Mouse (Mus musculus): ENCODE measurements around the gene Pinlyp. TPM values are rescaled to one million over a fixed set of nuclear protein-coding genes. Genes with fewer than 3 reads are reported as not detected.

The Pinlyp gene
- total and polyA plus RNA-seq, 3 experiments = 6.1 to 17.3 (median 6.6) TPM

GRCm38 (mm10) chr7:24500929-24501328, 45.0 kb downstream of the Pinlyp start:
- H3K4me2 ChIP-seq (ENCODE audit: insufficient read depth, low read depth, poor library complexity, severe bottlenecking) = no peak overlapping the region
- DNase-seq (ENCODE audit: extremely low read depth) = no peak
- H3K27ac ChIP-seq (ENCODE audit: insufficient read depth, low read depth) = no peak overlapping the region
- H3K79me2 ChIP-seq (replicated peaks; ENCODE audit: control insufficient read depth, extremely low read depth, insufficient read depth, poor library complexity, severe bottlenecking) = no peaks in the 10 kb centered on the region
- in situ Hi-C loops (cut with MboI; ENCODE audit: low pct_ligation_motif_present, low pct_unique_long_range_greater_than_20kb, low sequenced_read_pairs) = no loop called here
- peaks cover 9% of the 10 kb centered on the region for H3K27me3 ChIP-seq (replicated peaks)
- peaks cover 0 to 2% of the 10 kb centered on the region in 2 experiments for H3K36me3 ChIP-seq (replicated peaks in 1 of 2; ENCODE audit: control insufficient read depth in 1 of 2, insufficient read depth in 1 of 2, low read length in 1 of 2)
- H3K4me1 ChIP-seq (ENCODE audit: control insufficient read depth in 1 of 2, insufficient read depth in 2 of 2) = peaks cover 0 to 21% of the 10 kb centered on the region in 2 experiments; a peak in 2 of 4 replicates
- dilution Hi-C loops (cut with MboI; ENCODE audit: extremely low pct_ligation_motif_present, extremely low pct_unique_long_range_greater_than_20kb, low sequenced_read_pairs) = no loop called here
- no peak overlapping the region for H3K4me3 ChIP-seq (replicated peaks in 1 of 3; ENCODE audit: low read depth in 2 of 3, low read length in 2 of 3, poor library complexity in 1 of 3)
- H3K9ac ChIP-seq (ENCODE audit: insufficient read depth, low read depth) = no peak overlapping the region
- H3K9me3 ChIP-seq (replicated peaks; ENCODE audit: low read length) = peaks cover 10% of the 10 kb centered on the region
- TF ChIP-seq CTCF (conservative IDR thresholded peaks at IDR 0.05 in 1 of 2, IDR thresholded peaks at IDR 0.05 in 1 of 2; ENCODE audit: low read depth in 2 of 2, low read length in 2 of 2) (peak in 1 of 2 experiments; percentile 32; a peak in 2 of 4 replicates), SMC3 (IDR thresholded peaks at IDR 0.05; ENCODE audit: low read depth, low read length) (0 out of 2 replicates have a peak, but pooled peaks have one; percentile 4), MAFK (IDR thresholded peaks at IDR 0.05; ENCODE audit: insufficient replicate concordance, low read length) (no peak)

- Histone ChIP-seq H3K9me3 (replicated peaks; ENCODE audit: low read length) (peaks cover 10% of the 10 kb centered on the region), H3K4me2 (ENCODE audit: insufficient read depth, low read depth, poor library complexity, severe bottlenecking) (no peak overlapping the region), H3K27ac (ENCODE audit: insufficient read depth, low read depth) (no peak overlapping the region), H3K27me3 (replicated peaks) (peaks cover 9% of the 10 kb centered on the region), H3K9ac (ENCODE audit: insufficient read depth, low read depth) (no peak overlapping the region), H3K79me2 (replicated peaks; ENCODE audit: control insufficient read depth, extremely low read depth, insufficient read depth, poor library complexity, severe bottlenecking) (no peaks in the 10 kb centered on the region), H3K36me3 (replicated peaks in 1 of 2; ENCODE audit: control insufficient read depth in 1 of 2, insufficient read depth in 1 of 2, low read length in 1 of 2) (no peaks in the 10 kb centered on the region), H3K4me1 (ENCODE audit: control insufficient read depth in 1 of 2, insufficient read depth in 2 of 2) (peaks cover 0 to 13% of the 10 kb centered on the region in 2 experiments; a peak in 1 of 4 replicates), H3K4me3 (replicated peaks in 1 of 3; ENCODE audit: low read depth in 2 of 3, low read length in 2 of 3, poor library complexity in 1 of 3) (no peak overlapping the region)
- TF ChIP-seq ELF1 (IDR thresholded peaks at IDR 0.05; ENCODE audit: low read depth, low read length) (no peak), PAX5 (IDR thresholded peaks at IDR 0.05; ENCODE audit: low read length) (no peak), E2F4 (IDR thresholded peaks at IDR 0.05; ENCODE audit: insufficient replicate concordance, low read depth, low read length) (no peak), CTCF (conservative IDR thresholded peaks at IDR 0.05 in 1 of 2, IDR thresholded peaks at IDR 0.05 in 1 of 2; ENCODE audit: low read depth in 2 of 2, low read length in 2 of 2) (no peak), SMC3 (IDR thresholded peaks at IDR 0.05; ENCODE audit: low read depth, low read length) (no peak), MEF2A (IDR thresholded peaks at IDR 0.05; ENCODE audit: borderline replicate concordance, low read depth, low read length) (no peak), TBP (conservative IDR thresholded peaks at IDR 0.05; ENCODE audit: low read depth, low read length) (no peak), NELFE (IDR thresholded peaks at IDR 0.05; ENCODE audit: low read depth, low read length) (no peak), MYC (IDR thresholded peaks at IDR 0.05; ENCODE audit: low read depth, low read length) (no peak), KAT2A (IDR thresholded peaks at IDR 0.05; ENCODE audit: insufficient replicate concordance, low read length) (no peak)
- dilution Hi-C loops (cut with MboI; ENCODE audit: extremely low pct_ligation_motif_present, extremely low pct_unique_long_range_greater_than_20kb, low sequenced_read_pairs) = no loop called here
- in situ Hi-C loops (cut with MboI; ENCODE audit: low pct_ligation_motif_present, low pct_unique_long_range_greater_than_20kb, low sequenced_read_pairs) = no loop called here
- no peak for DNase-seq (ENCODE audit: extremely low read depth)
These were observed 45.9 kb downstream of the Pinlyp start for GRCm38 (mm10) chr7:24499856-24500577.

Other genes starting within 250 kb of the Pinlyp start
Only the 20 nearest of the 22 such genes appear.
- gene Zfp94, start 229.5 kb downstream of the Pinlyp start, total RNA-seq (2012; rRNA removed) = 6.0 and 6.7 TPM in 2 replicates
- gene Zfp94, start 229.5 kb downstream of the Pinlyp start, total RNA-seq (2014; rRNA removed) = 4.5 and 5.8 TPM in 2 replicates
- gene Zfp94, start 229.5 kb downstream of the Pinlyp start, polyA plus RNA-seq (2012; ENCODE audit: insufficient read length, low read depth) = 3.3 and 4.7 TPM in 2 replicates
- not detected in 2 replicates for gene Tescl, start 212.2 kb downstream of the Pinlyp start, total RNA-seq (2012; rRNA removed)
- not detected in 2 replicates for gene Tescl, start 212.2 kb downstream of the Pinlyp start, total RNA-seq (2014; rRNA removed)
- gene Tescl, start 212.2 kb downstream of the Pinlyp start, polyA plus RNA-seq (2012; ENCODE audit: insufficient read length, low read depth) = not detected in 2 replicates
- gene Lypd5, start 196.9 kb downstream of the Pinlyp start, total RNA-seq (2012; rRNA removed) = not detected in 2 replicates
- not detected in 2 replicates for gene Lypd5, start 196.9 kb downstream of the Pinlyp start, total RNA-seq (2014; rRNA removed)
- not detected in 2 replicates for gene Lypd5, start 196.9 kb downstream of the Pinlyp start, polyA plus RNA-seq (2012; ENCODE audit: insufficient read length, low read depth)
- gene Kcnn4, start 175.9 kb downstream of the Pinlyp start, total RNA-seq (2012; rRNA removed) = 7.6 and 10.5 TPM in 2 replicates
- 12.9 and 14.3 TPM in 2 replicates for gene Kcnn4, start 175.9 kb downstream of the Pinlyp start, total RNA-seq (2014; rRNA removed)
- 8.2 and 10.6 TPM in 2 replicates for gene Kcnn4, start 175.9 kb downstream of the Pinlyp start, polyA plus RNA-seq (2012; ENCODE audit: insufficient read length, low read depth)
- gene Smg9, start 146.5 kb downstream of the Pinlyp start, total RNA-seq (2012; rRNA removed) = 19.1 and 20.5 TPM in 2 replicates
- gene Smg9, start 146.5 kb downstream of the Pinlyp start, total RNA-seq (2014; rRNA removed) = 16.9 and 19.9 TPM in 2 replicates
- 24.6 and 26.8 TPM in 2 replicates for gene Smg9, start 146.5 kb downstream of the Pinlyp start, polyA plus RNA-seq (2012; ENCODE audit: insufficient read length, low read depth)
- gene Irgc1, start 93.8 kb downstream of the Pinlyp start, total RNA-seq (2012; rRNA removed) = not detected in 2 replicates
- gene Irgc1, start 93.8 kb downstream of the Pinlyp start, total RNA-seq (2014; rRNA removed) = not detected in 2 replicates
- gene Irgc1, start 93.8 kb downstream of the Pinlyp start, polyA plus RNA-seq (2012; ENCODE audit: insufficient read length, low read depth) = not detected in 2 replicates
- gene Plaur, start 83.6 kb downstream of the Pinlyp start, total RNA-seq (2012; rRNA removed) = 0.13 and 0.29 TPM in 2 replicates
- gene Plaur, start 83.6 kb downstream of the Pinlyp start, total RNA-seq (2014; rRNA removed) = 0.69 and 0.72 TPM in 2 replicates
- gene Plaur, start 83.6 kb downstream of the Pinlyp start, polyA plus RNA-seq (2012; ENCODE audit: insufficient read length, low read depth) = 0.26 and 0.57 TPM in 2 replicates
- gene Cadm4, start 64.1 kb downstream of the Pinlyp start, total RNA-seq (2012; rRNA removed) = 0.38 and 0.59 TPM in 2 replicates
- 0.16 and 0.34 TPM in 2 replicates for gene Cadm4, start 64.1 kb downstream of the Pinlyp start, total RNA-seq (2014; rRNA removed)
- gene Cadm4, start 64.1 kb downstream of the Pinlyp start, polyA plus RNA-seq (2012; ENCODE audit: insufficient read length, low read depth) = 0.36 and 0.56 TPM in 2 replicates
- gene Zfp428, start 39.1 kb downstream of the Pinlyp start, total RNA-seq (2012; rRNA removed) = 11.1 and 14.1 TPM in 2 replicates
- 16.0 and 20.4 TPM in 2 replicates for gene Zfp428, start 39.1 kb downstream of the Pinlyp start, total RNA-seq (2014; rRNA removed)
- 14.3 and 15.1 TPM in 2 replicates for gene Zfp428, start 39.1 kb downstream of the Pinlyp start, polyA plus RNA-seq (2012; ENCODE audit: insufficient read length, low read depth)
- 0.08 and 0.17 TPM in 2 replicates for gene AC161166.1, start 33.7 kb downstream of the Pinlyp start, total RNA-seq (2012; rRNA removed)
- gene AC161166.1, start 33.7 kb downstream of the Pinlyp start, total RNA-seq (2014; rRNA removed) = not detected in 2 replicates
- gene AC161166.1, start 33.7 kb downstream of the Pinlyp start, polyA plus RNA-seq (2012; ENCODE audit: insufficient read length, low read depth) = 0.26 TPM in 1 of 2 replicates, not detected in the other
- gene Irgq, start 15.4 kb downstream of the Pinlyp start, total RNA-seq (2012; rRNA removed) = 8.7 and 10.1 TPM in 2 replicates
- 4.6 and 5.1 TPM in 2 replicates for gene Irgq, start 15.4 kb downstream of the Pinlyp start, total RNA-seq (2014; rRNA removed)
- 8.6 and 9.9 TPM in 2 replicates for gene Irgq, start 15.4 kb downstream of the Pinlyp start, polyA plus RNA-seq (2012; ENCODE audit: insufficient read length, low read depth)
- 128 and 136 TPM in 2 replicates for gene Xrcc1, start 171 bp upstream of the Pinlyp start, total RNA-seq (2012; rRNA removed)
- gene Xrcc1, start 171 bp upstream of the Pinlyp start, total RNA-seq (2014; rRNA removed) = 81.7 and 86.3 TPM in 2 replicates
- 148 and 162 TPM in 2 replicates for gene Xrcc1, start 171 bp upstream of the Pinlyp start, polyA plus RNA-seq (2012; ENCODE audit: insufficient read length, low read depth)
- 18.6 and 24.1 TPM in 2 replicates for gene Ethe1, start 41.4 kb upstream of the Pinlyp start, total RNA-seq (2012; rRNA removed)
- gene Ethe1, start 41.4 kb upstream of the Pinlyp start, total RNA-seq (2014; rRNA removed) = 25.0 and 32.0 TPM in 2 replicates
- gene Ethe1, start 41.4 kb upstream of the Pinlyp start, polyA plus RNA-seq (2012; ENCODE audit: insufficient read length, low read depth) = 16.5 and 22.8 TPM in 2 replicates
- gene Zfp575, start 41.5 kb upstream of the Pinlyp start, total RNA-seq (2012; rRNA removed) = 0.46 and 0.81 TPM in 2 replicates
- gene Zfp575, start 41.5 kb upstream of the Pinlyp start, total RNA-seq (2014; rRNA removed) = 0.09 TPM in 1 of 2 replicates, not detected in the other
- 0.14 and 0.20 TPM in 2 replicates for gene Zfp575, start 41.5 kb upstream of the Pinlyp start, polyA plus RNA-seq (2012; ENCODE audit: insufficient read length, low read depth)
- gene Phldb3, start 64.6 kb upstream of the Pinlyp start, total RNA-seq (2012; rRNA removed) = 3.1 and 3.5 TPM in 2 replicates
- gene Phldb3, start 64.6 kb upstream of the Pinlyp start, total RNA-seq (2014; rRNA removed) = 0.89 and 1.1 TPM in 2 replicates
- gene Phldb3, start 64.6 kb upstream of the Pinlyp start, polyA plus RNA-seq (2012; ENCODE audit: insufficient read length, low read depth) = 3.5 and 3.6 TPM in 2 replicates
- gene Lypd3, start 90.4 kb upstream of the Pinlyp start, total RNA-seq (2012; rRNA removed) = not detected in 2 replicates
- gene Lypd3, start 90.4 kb upstream of the Pinlyp start, total RNA-seq (2014; rRNA removed) = not detected in 2 replicates
- gene Lypd3, start 90.4 kb upstream of the Pinlyp start, polyA plus RNA-seq (2012; ENCODE audit: insufficient read length, low read depth) = not detected in 2 replicates
- not detected in 2 replicates for gene Tex101, start 130.6 kb upstream of the Pinlyp start, total RNA-seq (2012; rRNA removed)
- gene Tex101, start 130.6 kb upstream of the Pinlyp start, total RNA-seq (2014; rRNA removed) = not detected in 2 replicates
- not detected in 2 replicates for gene Tex101, start 130.6 kb upstream of the Pinlyp start, polyA plus RNA-seq (2012; ENCODE audit: insufficient read length, low read depth)
- gene BC049730, start 163.1 kb upstream of the Pinlyp start, total RNA-seq (2012; rRNA removed) = not detected in 2 replicates
- gene BC049730, start 163.1 kb upstream of the Pinlyp start, total RNA-seq (2014; rRNA removed) = not detected in 2 replicates
- gene BC049730, start 163.1 kb upstream of the Pinlyp start, polyA plus RNA-seq (2012; ENCODE audit: insufficient read length, low read depth) = not detected in 2 replicates
- gene Gm4763, start 180.8 kb upstream of the Pinlyp start, total RNA-seq (2012; rRNA removed) = not detected in 2 replicates
- not detected in 2 replicates for gene Gm4763, start 180.8 kb upstream of the Pinlyp start, total RNA-seq (2014; rRNA removed)
- not detected in 2 replicates for gene Gm4763, start 180.8 kb upstream of the Pinlyp start, polyA plus RNA-seq (2012; ENCODE audit: insufficient read length, low read depth)
- gene Cd177, start 214.2 kb upstream of the Pinlyp start, total RNA-seq (2012; rRNA removed) = not detected in 2 replicates
- gene Cd177, start 214.2 kb upstream of the Pinlyp start, total RNA-seq (2014; rRNA removed) = not detected in 2 replicates
- gene Cd177, start 214.2 kb upstream of the Pinlyp start, polyA plus RNA-seq (2012; ENCODE audit: insufficient read length, low read depth) = not detected in 2 replicates

Data from CH12.LX (cell line).